Mouse (Mus musculus): Measurements from ENCODE around the gene Tbc1d12. TPM values are rescaled to one million over a fixed set of nuclear protein-coding genes. Genes with fewer than 3 reads are reported as not detected.

Gene Tbc1d12
- 5.6 and 6.1 TPM in 2 replicates for polyA plus RNA-seq (2016; fragmentation: Nextera tagmentation; extraction: Ambion mirVana)

- peak within 1 kb of the TSS; percentile 60 for H3K4me2 ChIP-seq (replicated peaks)
- WGBS: under 1% methylated on average over 90 of the region's 101 CpGs
- peak within 1 kb of the TSS; percentile 92 for H3K27ac ChIP-seq
- H3K4me3 ChIP-seq: peak within 1 kb of the TSS; percentile 89
- H3K36me3 ChIP-seq: no peaks in the 10 kb centered on the region
- no peaks in the 10 kb centered on the region for H3K9me3 ChIP-seq (replicated peaks)
- peaks cover 6% of the 10 kb centered on the region; the same call in 1 of the 2 replicates for H3K4me1 ChIP-seq
- peak; percentile 93 for ATAC-seq (ENCODE audit: low FRiP score)
- H3K27me3 ChIP-seq: no peaks in the 10 kb centered on the region
- H3K9ac ChIP-seq: peak within 1 kb of the TSS; percentile 87
Observed at GRCm38 (mm10) chr19:38836438-38837170, at the start of gene Tbc1d12. Gene Tbc1d12 (plus strand): TSS chr19:38836579.

DNA sequence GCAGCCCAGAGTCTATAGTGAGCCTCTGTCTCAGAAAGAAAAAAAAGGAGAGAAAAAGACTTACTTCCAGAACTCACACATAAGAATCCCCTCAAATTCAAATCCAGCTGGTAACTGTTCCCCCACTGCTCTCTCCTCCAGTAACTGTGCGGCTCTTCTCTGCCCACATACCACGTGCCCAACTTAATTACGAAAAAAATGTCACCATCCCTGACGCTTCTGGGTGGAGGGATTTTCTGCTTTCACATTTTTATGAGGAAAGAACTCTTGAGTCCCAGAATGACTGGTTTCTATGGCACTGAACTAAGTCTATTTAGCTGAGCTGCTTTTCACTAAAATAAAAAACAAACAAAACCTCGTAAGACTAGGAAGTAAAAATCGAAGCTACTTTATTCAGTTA lies 48.6 kb upstream of the Tbc1d12 start:
- Histone ChIP-seq H3K4me3 (no peak overlapping the region), H3K27me3 (no peaks in the 10 kb centered on the region), H3K9me3 (replicated peaks) (no peaks in the 10 kb centered on the region), H3K27ac (no peak overlapping the region), H3K9ac (no peak overlapping the region), H3K4me2 (replicated peaks) (no peak overlapping the region), H3K4me1 (no peaks in the 10 kb centered on the region), H3K36me3 (peaks cover 40% of the 10 kb centered on the region)
- 88% methylated on average over 6 of the region's 6 CpGs for WGBS
- no peak for ATAC-seq (ENCODE audit: low FRiP score)

GRCm38 (mm10) chr19:38793563-38794045 lies 42.8 kb upstream of the Tbc1d12 start:
- H3K4me1 ChIP-seq: no peaks in the 10 kb centered on the region
- 95% methylated on average over 7 of the region's 7 CpGs for WGBS
- H3K27ac ChIP-seq: no peak overlapping the region
- H3K4me2 ChIP-seq (replicated peaks): no peak overlapping the region
- H3K4me3 ChIP-seq: no peak overlapping the region
- no peaks in the 10 kb centered on the region for H3K27me3 ChIP-seq
- peaks cover 87% of the 10 kb centered on the region for H3K36me3 ChIP-seq
- H3K9me3 ChIP-seq (replicated peaks): no peaks in the 10 kb centered on the region
- ATAC-seq (ENCODE audit: low FRiP score): no peak
- H3K9ac ChIP-seq: no peak overlapping the region

DNA sequence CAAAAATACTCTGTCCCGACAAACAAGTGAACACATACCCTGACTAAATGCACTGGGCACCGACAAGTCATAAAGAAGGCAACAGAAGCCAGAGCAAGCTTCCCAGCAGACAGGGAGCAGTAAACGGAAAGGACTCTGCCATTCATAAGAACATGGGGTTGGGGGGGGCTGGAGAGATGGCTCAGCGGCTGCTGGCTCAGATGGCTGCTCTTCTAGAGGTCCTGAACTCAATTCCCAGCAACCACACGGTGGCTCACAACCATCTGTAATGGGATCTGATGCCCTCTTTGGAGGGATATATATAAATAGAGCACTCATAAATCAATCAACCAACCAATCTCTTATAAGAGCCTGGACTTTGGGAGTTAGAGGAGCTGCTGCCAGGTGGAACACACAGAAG lies 39.8 kb upstream of the Tbc1d12 start:
- Histone ChIP-seq H3K27me3 (no peaks in the 10 kb centered on the region), H3K4me1 (no peaks in the 10 kb centered on the region), H3K4me2 (replicated peaks) (no peak overlapping the region), H3K36me3 (peaks cover 81% of the 10 kb centered on the region), H3K9ac (no peak overlapping the region), H3K9me3 (replicated peaks) (no peaks in the 10 kb centered on the region), H3K27ac (no peak overlapping the region), H3K4me3 (no peak overlapping the region)
- 86% methylated on average over 5 of the region's 5 CpGs for WGBS
- no peak for ATAC-seq (ENCODE audit: low FRiP score)

DNA sequence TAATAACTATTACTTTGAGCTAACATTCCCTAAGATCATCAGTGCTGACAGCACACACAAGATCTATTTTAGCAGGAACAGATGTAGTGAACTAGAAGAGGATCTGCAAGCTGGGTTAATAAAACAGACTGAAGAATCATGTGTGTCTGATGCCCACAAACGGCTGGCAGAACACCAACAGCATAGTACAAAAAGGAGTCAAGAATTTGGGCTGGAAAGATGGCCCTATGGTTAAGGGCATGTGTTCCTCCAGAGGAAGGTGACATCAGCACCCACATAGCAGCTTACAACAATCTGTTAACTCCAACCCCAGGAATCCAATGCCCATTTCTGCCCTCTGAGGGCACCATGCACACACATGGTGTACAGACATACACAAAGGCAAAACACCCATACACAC lies 38.1 kb upstream of the Tbc1d12 start:
- Histone ChIP-seq H3K36me3 (peaks cover 84% of the 10 kb centered on the region), H3K4me1 (no peaks in the 10 kb centered on the region)
- 82% methylated on average over 1 of the region's 1 CpGs for WGBS

GRCm38 (mm10) chr19:38798801-38799200 lies 37.6 kb upstream of the Tbc1d12 start:
- ATAC-seq (ENCODE audit: low FRiP score): no peak
- WGBS: 96% methylated on average over 6 of the region's 6 CpGs
- Histone ChIP-seq H3K27me3 (no peaks in the 10 kb centered on the region), H3K4me1 (no peaks in the 10 kb centered on the region), H3K9ac (no peak overlapping the region), H3K36me3 (peaks cover 84% of the 10 kb centered on the region), H3K9me3 (replicated peaks) (no peaks in the 10 kb centered on the region), H3K27ac (no peak overlapping the region), H3K4me3 (no peak overlapping the region), H3K4me2 (replicated peaks) (no peak overlapping the region)

More for the DNA sequence above, 38.1 kb upstream of the Tbc1d12 start:
- Histone ChIP-seq H3K27me3 (no peaks in the 10 kb centered on the region), H3K9ac (no peak overlapping the region), H3K9me3 (replicated peaks) (no peaks in the 10 kb centered on the region), H3K4me3 (no peak overlapping the region), H3K27ac (no peak overlapping the region), H3K4me2 (replicated peaks) (no peak overlapping the region)
- ATAC-seq (ENCODE audit: low FRiP score): no peak

GRCm38 (mm10) chr19:38818191-38818590 lies 18.2 kb upstream of the Tbc1d12 start:
- ATAC-seq (ENCODE audit: low FRiP score): no peak
- 44% methylated on average over 8 of the region's 8 CpGs for WGBS
- peak overlapping the region; percentile 83 for H3K4me3 ChIP-seq

GRCm38 (mm10) chr19:38818766-38819426 lies 17.5 kb upstream of the Tbc1d12 start, which contains the start of gene Noc3l:
Gene Noc3l (minus strand): TSS chr19:38819237.
- under 1% methylated on average over 38 of the region's 38 CpGs for WGBS
- peak within 1 kb of the TSS; percentile 64 for H3K27ac ChIP-seq
- peak; percentile 97 for ATAC-seq (ENCODE audit: low FRiP score)

More at GRCm38 (mm10) chr19:38818191-38818590, 18.2 kb upstream of the Tbc1d12 start:
- Histone ChIP-seq H3K4me1 (peaks cover 13% of the 10 kb centered on the region), H3K27me3 (no peaks in the 10 kb centered on the region), H3K9ac (peak overlapping the region; percentile 85), H3K27ac (no peak overlapping the region), H3K4me2 (replicated peaks) (peak overlapping the region; percentile 93), H3K36me3 (peaks cover 27% of the 10 kb centered on the region), H3K9me3 (replicated peaks) (no peaks in the 10 kb centered on the region)

DNA sequence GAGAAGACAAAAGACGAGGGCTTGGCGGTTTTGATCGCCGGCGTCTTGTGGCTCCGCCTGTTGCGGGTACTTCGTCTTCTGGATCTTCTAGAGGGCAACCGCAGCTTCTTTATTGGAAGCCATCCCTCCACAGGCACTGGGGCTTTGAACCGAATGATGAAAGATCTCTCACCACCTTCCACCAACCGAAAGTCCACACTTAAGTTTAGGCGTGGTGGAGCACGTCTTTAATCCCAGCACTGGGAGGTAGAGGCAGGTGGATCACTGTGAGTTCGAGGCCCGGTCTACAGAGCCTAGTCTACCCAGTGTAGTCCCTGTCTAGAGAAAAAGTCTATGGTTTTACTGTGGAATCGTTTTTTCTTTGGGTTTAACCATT lies 17.0 kb upstream of the Tbc1d12 start:
- Histone ChIP-seq H3K4me1 (peaks cover 13% of the 10 kb centered on the region), H3K27me3 (no peaks in the 10 kb centered on the region), H3K9ac (peak overlapping the region; percentile 85), H3K36me3 (peaks cover 18% of the 10 kb centered on the region), H3K4me2 (replicated peaks) (peak overlapping the region; percentile 93), H3K9me3 (replicated peaks) (no peaks in the 10 kb centered on the region), H3K4me3 (peak overlapping the region; percentile 83), H3K27ac (peak overlapping the region; percentile 64)
- WGBS: 15% methylated on average over 16 of the region's 16 CpGs
- peak; percentile 78 for ATAC-seq (ENCODE audit: low FRiP score)

More at GRCm38 (mm10) chr19:38818766-38819426, 17.5 kb upstream of the Tbc1d12 start, which contains the start of gene Noc3l:
- Histone ChIP-seq H3K4me1 (peaks cover 13% of the 10 kb centered on the region), H3K4me2 (replicated peaks) (peak within 1 kb of the TSS; percentile 93), H3K9ac (peak within 1 kb of the TSS; percentile 85), H3K27me3 (no peaks in the 10 kb centered on the region), H3K4me3 (peak within 1 kb of the TSS; percentile 83), H3K36me3 (peaks cover 24% of the 10 kb centered on the region), H3K9me3 (replicated peaks) (no peaks in the 10 kb centered on the region)

- Histone ChIP-seq H3K4me2 (replicated peaks) (no peak overlapping the region), H3K27ac (no peak overlapping the region), H3K36me3 (peaks cover 10% of the 10 kb centered on the region), H3K9me3 (replicated peaks) (no peaks in the 10 kb centered on the region), H3K27me3 (no peaks in the 10 kb centered on the region), H3K4me1 (peaks cover 13% of the 10 kb centered on the region), H3K4me3 (no peak overlapping the region), H3K9ac (no peak overlapping the region)
- ATAC-seq (ENCODE audit: low FRiP score): no peak
- WGBS: 91% methylated on average over 4 of the region's 4 CpGs
Observed at GRCm38 (mm10) chr19:38820186-38820804, 16.1 kb upstream of the Tbc1d12 start.

GRCm38 (mm10) chr19:38833224-38833623 lies 3.2 kb upstream of the Tbc1d12 start:
- no peak overlapping the region for H3K9ac ChIP-seq
- H3K4me2 ChIP-seq (replicated peaks): no peak overlapping the region
- no peak overlapping the region for H3K27ac ChIP-seq
- no peaks in the 10 kb centered on the region for H3K27me3 ChIP-seq
- 60% methylated on average over 1 of the region's 1 CpGs for WGBS
- no peak for ATAC-seq (ENCODE audit: low FRiP score)
- H3K9me3 ChIP-seq (replicated peaks): no peaks in the 10 kb centered on the region
- H3K36me3 ChIP-seq: no peaks in the 10 kb centered on the region
- peaks cover 3% of the 10 kb centered on the region; the same call in 1 of the 2 replicates for H3K4me1 ChIP-seq
- no peak overlapping the region for H3K4me3 ChIP-seq

DNA sequence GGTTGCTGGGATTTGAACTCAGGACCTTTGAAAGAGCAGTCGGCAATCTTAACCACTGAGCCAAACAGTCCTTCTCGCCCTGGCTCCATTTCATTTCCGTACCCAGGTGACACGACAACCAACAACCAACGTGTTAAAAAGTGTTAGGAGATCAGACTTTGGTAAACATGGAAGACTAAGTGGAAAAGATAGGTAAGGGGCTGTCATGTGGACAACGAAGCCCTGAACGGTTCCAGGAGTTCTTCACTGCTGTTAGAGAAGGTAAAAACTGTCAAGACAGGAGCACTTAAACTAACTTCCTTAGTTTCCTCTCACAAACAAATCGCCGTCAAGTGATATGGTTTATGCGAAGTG lies 318 bp upstream of the Tbc1d12 start:
- Histone ChIP-seq H3K4me2 (replicated peaks) (peak overlapping the region; percentile 60), H3K36me3 (no peaks in the 10 kb centered on the region), H3K27ac (no peak overlapping the region; the same call in 1 of the 2 replicates), H3K27me3 (no peaks in the 10 kb centered on the region), H3K9me3 (replicated peaks) (no peaks in the 10 kb centered on the region), H3K4me1 (peaks cover 6% of the 10 kb centered on the region; the same call in 1 of the 2 replicates), H3K4me3 (peak overlapping the region; percentile 89), H3K9ac (peak overlapping the region; percentile 87; the same call in 1 of the 2 replicates)
- peak; percentile 29 for ATAC-seq (ENCODE audit: low FRiP score)
- WGBS: 26% methylated on average over 10 of the region's 10 CpGs

Measured in hindbrain, embryonic 12.5 days (tissue).